Mouse (Mus musculus) lung, embryonic 14.5 days (tissue): Measurements from ENCODE around the gene Zfp52. TPM values are rescaled to one million over a fixed set of nuclear protein-coding genes. Genes with fewer than 3 reads are reported as not detected.
A peak's percentile ranks its signal among the peaks of the same experiment; 100 is the strongest.

Experiments used
- ATAC-seq: fragments of 200-750 bp; cut with Nextera tagmentation; 2 replicates; pipeline ENCODE4 v1.8.0; 2017; ENCODE audit warnings: mild to moderate bottlenecking, moderate TSS enrichment, moderate library complexity; ENCODE audit not compliant: insufficient read depth
- DNase-seq: peaks from one replicate; pipeline ENCODE4 v3.0.0-alpha.2; 2015
- H3K27ac ChIP-seq: fragments of 300-500 bp; sonication (generic); 2 replicates; pipeline ENCODE4 v1.5.1; 2014; ENCODE audit warnings: low read depth, mild to moderate bottlenecking, moderate library complexity
- H3K27me3 ChIP-seq: fragments of 300-500 bp; sonication (generic); 2 replicates; pipeline ENCODE4 v1.6.1; 2014; ENCODE audit warnings: low read length, control low read depth; ENCODE audit not compliant: insufficient read depth
- H3K36me3 ChIP-seq: fragments of 300-500 bp; sonication (generic); 2 replicates; pipeline ENCODE4 v1.6.1; 2014; ENCODE audit warnings: control low read depth; ENCODE audit not compliant: insufficient read depth
- H3K4me1 ChIP-seq: fragments of 300-500 bp; sonication (generic); 2 replicates; pipeline ENCODE4 v1.6.1; 2014; ENCODE audit warnings: antibody characterized with exemption, control low read depth; ENCODE audit not compliant: insufficient read depth
- H3K4me2 ChIP-seq: fragments of 300-500 bp; sonication (generic); 2 replicates; pipeline ENCODE4 v1.6.1; 2014; ENCODE audit warnings: mild to moderate bottlenecking
- H3K4me3 ChIP-seq: fragments of 300-500 bp; sonication (generic); 2 replicates; pipeline ENCODE4 v1.5.1; 2014; ENCODE audit warnings: low read depth, low read length
- H3K9ac ChIP-seq: fragments of 300-500 bp; sonication (generic); 2 replicates; pipeline ENCODE4 v1.6.1; 2014
- H3K9me3 ChIP-seq: fragments of 300-500 bp; sonication (generic); 2 replicates; pipeline ENCODE4 v1.6.1; 2016; ENCODE audit warnings: low read depth, low read length, control low read depth
- CTCF ChIP-seq: IDR thresholded peaks from 2 replicates; pipeline ENCODE4 v1.5.1; 2016; ENCODE audit warnings: antibody characterized with exemption, low read depth
- WGBS: fragments of 180-500 bp; shearing (Covaris S2); extraction: QIAGEN DNeasy Blood & Tissue Kit; methylation state at CpG from one replicate; pipeline ENCODE4 v1.1.7; 2014; 5-methylcytosine and 5-hydroxymethylcytosine counted together
- polyA plus RNA-seq: library from polyadenylated mRNA; unstranded; fragments of >200 nt; fragmentation: Nextera tagmentation; extraction: Ambion mirVana; gene quantifications from 2 replicates; pipeline ENCODE4 v1.2.1, GENCODE M21; 2014

Zfp52 gene
- polyA plus RNA-seq, 1 experiment from 2014 or later: 4.6 TPM

- Histone ChIP-seq H3K4me1 (peaks cover 8% of the 10 kb centered on the region; the same call in 1 of the 2 replicates), H3K4me2 (peak overlapping the region; percentile 68), H3K9ac (peak overlapping the region; percentile 85), H3K9me3 (no peaks in the 10 kb centered on the region), H3K4me3 (peak overlapping the region; percentile 58), H3K36me3 (no peaks in the 10 kb centered on the region), H3K27me3 (no peaks in the 10 kb centered on the region), H3K27ac (peak overlapping the region; percentile 96)
- 56% methylated on average over 5 of the region's 5 CpGs for WGBS
- TF ChIP-seq CTCF: no peak
- DNase-seq (no peak), ATAC-seq (no peak; the same call in 1 of the 2 replicates)
Observed at GRCm38 (mm10) chr17:21531621-21532020, 3.7 kb upstream of the Zfp52 start.

GRCm38 (mm10) chr17:21532101-21532951, 3.0 kb upstream of the Zfp52 start:
- no peaks in the 10 kb centered on the region for H3K36me3 ChIP-seq
- peaks cover 8% of the 10 kb centered on the region; the same call in 1 of the 2 replicates for H3K4me1 ChIP-seq
- DNase-seq (peak; percentile 92), ATAC-seq (peak; percentile 84)
- under 1% methylated on average over 54 of the region's 54 CpGs for WGBS
- H3K27me3 ChIP-seq: no peaks in the 10 kb centered on the region
- peak overlapping the region; percentile 96 for H3K27ac ChIP-seq
- peak overlapping the region; percentile 58 for H3K4me3 ChIP-seq
- peak; percentile 44 for TF ChIP-seq CTCF
- H3K4me2 ChIP-seq: peak overlapping the region; percentile 68
- H3K9ac ChIP-seq: peak overlapping the region; percentile 85
- H3K9me3 ChIP-seq: no peaks in the 10 kb centered on the region

- TF ChIP-seq CTCF: no peak
- no peak overlapping the region; the same call in 1 of the 2 replicates for H3K27ac ChIP-seq
- 86% methylated on average over 1 of the region's 1 CpGs for WGBS
Observed at GRCm38 (mm10) chr17:21533961-21534360, 1.4 kb upstream of the Zfp52 start.

GRCm38 (mm10) chr17:21534460-21535095, 761 bp upstream of the Zfp52 start:
- ATAC-seq: peak; percentile 25; the same call in 1 of the 2 replicates
- no peak overlapping the region for H3K4me3 ChIP-seq
- peak; percentile 83 for TF ChIP-seq CTCF
- no peaks in the 10 kb centered on the region for H3K36me3 ChIP-seq
- peaks cover 8% of the 10 kb centered on the region; the same call in 1 of the 2 replicates for H3K4me1 ChIP-seq
- peak overlapping the region; percentile 61; the same call in 1 of the 2 replicates for H3K9ac ChIP-seq
- WGBS: 14% methylated on average over 4 of the region's 4 CpGs
- H3K27ac ChIP-seq: peak overlapping the region; percentile 67
- peak; percentile 96 for DNase-seq
- H3K9me3 ChIP-seq: no peaks in the 10 kb centered on the region
- peak overlapping the region; percentile 75 for H3K4me2 ChIP-seq
- H3K27me3 ChIP-seq: no peaks in the 10 kb centered on the region

More at GRCm38 (mm10) chr17:21533961-21534360, 1.4 kb upstream of the Zfp52 start:
- H3K9ac ChIP-seq: no peak overlapping the region
- H3K27me3 ChIP-seq: no peaks in the 10 kb centered on the region
- peaks cover 8% of the 10 kb centered on the region; the same call in 1 of the 2 replicates for H3K4me1 ChIP-seq
- no peak overlapping the region for H3K4me3 ChIP-seq
- no peaks in the 10 kb centered on the region for H3K36me3 ChIP-seq
- no peak for DNase-seq
- no peak for ATAC-seq
- H3K4me2 ChIP-seq: no peak overlapping the region
- H3K9me3 ChIP-seq: no peaks in the 10 kb centered on the region

GRCm38 (mm10) chr17:21536096-21536495, 757 bp downstream of the Zfp52 start:
- H3K4me2 ChIP-seq: peak overlapping the region; percentile 75
- no peak overlapping the region for H3K27ac ChIP-seq
- H3K9me3 ChIP-seq: no peaks in the 10 kb centered on the region
- H3K4me1 ChIP-seq: peaks cover 8% of the 10 kb centered on the region; the same call in 1 of the 2 replicates
- no peaks in the 10 kb centered on the region for H3K27me3 ChIP-seq
- no peaks in the 10 kb centered on the region for H3K36me3 ChIP-seq
- peak overlapping the region; percentile 61 for H3K9ac ChIP-seq
- no peak for TF ChIP-seq CTCF
- DNase-seq: peak; percentile 7
- H3K4me3 ChIP-seq: peak overlapping the region; percentile 55
- ATAC-seq: no peak
- WGBS: 29% methylated on average over 7 of the region's 7 CpGs

- H3K36me3 ChIP-seq: no peaks in the 10 kb centered on the region
- no peak for TF ChIP-seq CTCF
- DNase-seq (peak; percentile 6), ATAC-seq (no peak)
- H3K9ac ChIP-seq: no peak overlapping the region
- H3K27me3 ChIP-seq: no peaks in the 10 kb centered on the region
- H3K4me1 ChIP-seq: peaks cover 8% of the 10 kb centered on the region; the same call in 1 of the 2 replicates
- peak overlapping the region; percentile 75; the same call in 1 of the 2 replicates for H3K4me2 ChIP-seq
- no peak overlapping the region for H3K27ac ChIP-seq
- H3K9me3 ChIP-seq: no peaks in the 10 kb centered on the region
- no peak overlapping the region; the same call in 1 of the 2 replicates for H3K4me3 ChIP-seq
- WGBS: 49% methylated on average over 2 of the region's 2 CpGs
Observed at GRCm38 (mm10) chr17:21536676-21537075, 1.3 kb downstream of the Zfp52 start.

GRCm38 (mm10) chr17:21557831-21558230, 22.5 kb downstream of the Zfp52 start:
- DNase-seq (no peak), ATAC-seq (no peak)
- no peak for TF ChIP-seq CTCF
- H3K9me3 ChIP-seq: no peaks in the 10 kb centered on the region
- no peaks in the 10 kb centered on the region for H3K27me3 ChIP-seq
- WGBS: 92% methylated on average over 2 of the region's 2 CpGs
- H3K9ac ChIP-seq: no peak overlapping the region
- H3K36me3 ChIP-seq: peaks cover 11% of the 10 kb centered on the region
- no peaks in the 10 kb centered on the region for H3K4me1 ChIP-seq
- no peak overlapping the region for H3K4me2 ChIP-seq
- no peak overlapping the region for H3K27ac ChIP-seq
- H3K4me3 ChIP-seq: no peak overlapping the region
